ENCODE assay signal across 11 mouse cellular contexts in genomic region chr3:138431835-138432234, GRCm38 (mm10). TPM values are rescaled to one million over a fixed set of nuclear protein-coding genes. Genes with fewer than 3 reads are reported as not detected.
DNase-seq lines count a peak whose midpoint lies in the region; ATAC-seq lines count a peak whose summit lies in the region.
"Had no signal": no experiment of that assay in that cellular context is flagged by ENCODE, and none has a peak within 500 bp of the region (broad histone marks: within the 10 kb centered on the region; RNA-seq: fewer than 3 reads in every experiment).

No protein-coding gene starts in this region.

- DNase-seq in hindbrain, embryonic 14.5 days (ENCODE audit: low spot score) = peak; percentile 86
- DNase-seq in CD4-positive helper T cell, adult 2 months (ENCODE audit: low read depth, low spot score) = peak; percentile 47
- DNase-seq in brain, adult 2 months (ENCODE audit: low read depth, low spot score) = peak; percentile 51
- peak; percentile 18 for DNase-seq in lung, postnatal 25 days (ENCODE audit: low spot score)
- DNase-seq in B cell, adult 2 months = no peak
- DNase-seq in adrenal gland, postnatal 25 days = no peak
- no peak for DNase-seq in gastrocnemius, postnatal 36 days
- DNase-seq: thymus, postnatal 14 days had no signal

- H3K4me1 ChIP-seq in hindbrain, embryonic 14.5 days (replicated peaks; ENCODE audit: control insufficient read depth, insufficient read depth, low read length) = no peaks in the 10 kb centered on the region
- no peaks in the 10 kb centered on the region for H3K4me1 ChIP-seq in hindbrain, embryonic 12.5 days

- 0 out of 2 replicates have a peak, but pooled peaks have one; percentile 69 for ATAC-seq in hindbrain, embryonic 14.5 days (ENCODE audit: low FRiP score)
- no peak for ATAC-seq in hindbrain, embryonic 12.5 days (ENCODE audit: low FRiP score)

- no peaks in the 10 kb centered on the region for H3K36me3 ChIP-seq in hindbrain, embryonic 14.5 days (replicated peaks; ENCODE audit: control insufficient read depth, insufficient read depth)
- H3K36me3 ChIP-seq in hindbrain, embryonic 12.5 days = no peaks in the 10 kb centered on the region

- no peak overlapping the region for H3K4me3 ChIP-seq in hindbrain, embryonic 14.5 days (replicated peaks; ENCODE audit: low read length)
- H3K4me3 ChIP-seq in hindbrain, embryonic 12.5 days = no peak overlapping the region

- no peak overlapping the region for H3K4me2 ChIP-seq in hindbrain, embryonic 14.5 days (replicated peaks)
- no peak overlapping the region for H3K4me2 ChIP-seq in hindbrain, embryonic 12.5 days (replicated peaks)

- H3K27me3 ChIP-seq in hindbrain, embryonic 14.5 days (ENCODE audit: control insufficient read depth, insufficient read depth, low read length) = no peaks in the 10 kb centered on the region
- H3K27me3 ChIP-seq in hindbrain, embryonic 12.5 days = no peaks in the 10 kb centered on the region

- intact Hi-C loops in gastrocnemius, postnatal 36 days (cut with DNase I) = loop anchor here (5.0 kb wide), 1 partner anchor 235 kb away; no protein-coding TSS in a partner anchor

- H3K27ac ChIP-seq in hindbrain, embryonic 14.5 days = no peak overlapping the region
- no peak overlapping the region for H3K27ac ChIP-seq in hindbrain, embryonic 12.5 days

- H3K9me3 ChIP-seq in hindbrain, embryonic 14.5 days (ENCODE audit: control insufficient read depth, low read length) = no peaks in the 10 kb centered on the region
- H3K9me3 ChIP-seq in hindbrain, embryonic 12.5 days (replicated peaks) = no peaks in the 10 kb centered on the region

- 78% methylated on average over 2 of the region's 2 CpGs for WGBS in hindbrain, embryonic 14.5 days
- 82% methylated on average over 2 of the region's 2 CpGs for WGBS in hindbrain, embryonic 12.5 days

- H3K9ac ChIP-seq in hindbrain, embryonic 14.5 days = no peak overlapping the region
- no peak overlapping the region for H3K9ac ChIP-seq in hindbrain, embryonic 12.5 days

RNA-seq across cellular contexts. Expression of gene Adh5, which starts 11.1 kb away (rescaled TPM):
- 196 and 198 TPM in 2 replicates for polyA plus RNA-seq in hindbrain, embryonic 14.5 days (2014; fragmentation: Nextera tagmentation; extraction: Ambion mirVana)
- polyA plus RNA-seq in hindbrain, embryonic 12.5 days (2016; fragmentation: Nextera tagmentation; extraction: Ambion mirVana) = 217 and 224 TPM in 2 replicates
- total RNA-seq in adrenal gland, postnatal 25 days (2021) = 164 and 196 TPM in 2 replicates
- 10 to 100 TPM; 49.0 to 60.3 TPM for total RNA-seq in gastrocnemius, postnatal 36 days (2021)

RNA-seq across cellular contexts. Expression of gene Adh4, which starts 16.6 kb away (rescaled TPM):
- polyA plus RNA-seq in hindbrain, embryonic 14.5 days (2014; fragmentation: Nextera tagmentation; extraction: Ambion mirVana) = 0.58 TPM in 1 of 2 replicates, not detected in the other
- not detected in 2 replicates for polyA plus RNA-seq in hindbrain, embryonic 12.5 days (2016; fragmentation: Nextera tagmentation; extraction: Ambion mirVana)
- 0.43 and 1.7 TPM in 2 replicates for total RNA-seq in adrenal gland, postnatal 25 days (2021)
- total RNA-seq in gastrocnemius, postnatal 36 days (2021) = not detected
- total RNA-seq: layer of hippocampus, adult 8-10 months had no signal
- polyA plus RNA-seq: neural tube, embryonic 11.5 days had no signal

RNA-seq across cellular contexts. Expression of gene Metap1, which starts 57.5 kb away (rescaled TPM):
- 58.3 and 61.9 TPM in 2 replicates for polyA plus RNA-seq in hindbrain, embryonic 14.5 days (2014; fragmentation: Nextera tagmentation; extraction: Ambion mirVana)
- 46.4 and 47.5 TPM in 2 replicates for polyA plus RNA-seq in hindbrain, embryonic 12.5 days (2016; fragmentation: Nextera tagmentation; extraction: Ambion mirVana)
- 61.0 and 63.3 TPM in 2 replicates for total RNA-seq in adrenal gland, postnatal 25 days (2021)
- 10 to 100 TPM; 43.6 to 44.5 TPM for total RNA-seq in gastrocnemius, postnatal 36 days (2021)

Comparison
In these comparisons a context has a peak if more than half of its experiments do, and no peak if none do; other contexts are left out.
1. DNase-seq: peak in hindbrain, embryonic 14.5 days (single experiment), CD4-positive helper T cell, adult 2 months (single experiment), brain, adult 2 months (single experiment) and lung, postnatal 25 days (single experiment); none in B cell, adult 2 months (0 of 2), adrenal gland, postnatal 25 days (single experiment) and gastrocnemius, postnatal 36 days (0 of 2).